9 mouse cellular contexts compared by ENCODE assay signal in genomic region chr15:73982065-73982729, GRCm38 (mm10).
DNase-seq lines count a peak whose midpoint lies in the region; ATAC-seq lines count a peak whose summit lies in the region.
"Had no signal": no experiment of that assay in that cellular context is flagged by ENCODE, and none has a peak within 500 bp of the region (broad histone marks: within the 10 kb centered on the region; RNA-seq: fewer than 3 reads in every experiment).

No protein-coding gene starts in this region.

- peak overlapping the region; percentile 59 for H3K27ac ChIP-seq in heart, embryonic 13.5 days (replicated peaks)
- H3K27ac ChIP-seq: limb, embryonic 15.5 days had no signal

- peaks cover 17% of the 10 kb centered on the region for H3K27me3 ChIP-seq in heart, embryonic 13.5 days (replicated peaks)

- no peak overlapping the region for H3K9ac ChIP-seq in heart, embryonic 13.5 days
- H3K9ac ChIP-seq: limb, embryonic 15.5 days had no signal

- H3K4me3 ChIP-seq in heart, embryonic 13.5 days: no peak overlapping the region
- H3K4me3 ChIP-seq: limb, embryonic 15.5 days had no signal

- peak overlapping the region; percentile 47 for H3K4me2 ChIP-seq in heart, embryonic 13.5 days
- H3K4me2 ChIP-seq: limb, embryonic 15.5 days had no signal

- no peaks in the 10 kb centered on the region for H3K36me3 ChIP-seq in heart, embryonic 13.5 days
- H3K36me3 ChIP-seq: limb, embryonic 15.5 days had no signal

- DNase-seq in kidney, postnatal 4 days: peak; percentile 22 to 32
- DNase-seq in kidney, adult 11 months: no peak
- DNase-seq in layer of hippocampus, postnatal 36 days: peak; percentile 81
- peak; percentile 87 for DNase-seq in right cerebral cortex, postnatal 25 days
- DNase-seq in gastrocnemius, postnatal 36 days: no peak
- DNase-seq in thymus, postnatal 0 days (ENCODE audit: low spot score): no peak
- no peak for DNase-seq in cerebellum, adult 11 months

- H3K4me1 ChIP-seq in heart, embryonic 13.5 days: peaks cover 53% of the 10 kb centered on the region
- H3K4me1 ChIP-seq: limb, embryonic 15.5 days had no signal

- no peaks in the 10 kb centered on the region for H3K9me3 ChIP-seq in heart, embryonic 13.5 days
- H3K9me3 ChIP-seq: limb, embryonic 15.5 days had no signal

- intact Hi-C loops in gastrocnemius, postnatal 36 days (cut with DNase I): no loop called here

- 21% methylated on average over 23 of the region's 23 CpGs for WGBS in heart, embryonic 13.5 days

- no peak for ATAC-seq in heart, embryonic 13.5 days (ENCODE audit: extremely low read depth, insufficient number of reproducible peaks, low FRiP score, low TSS enrichment)

Comparison
In these comparisons a context has a peak if more than half of its experiments do, and no peak if none do; other contexts are left out.
1. DNase-seq: peak in kidney, postnatal 4 days (2 of 2), layer of hippocampus, postnatal 36 days (2 of 2) and right cerebral cortex, postnatal 25 days (single experiment); none in kidney, adult 11 months (single experiment), gastrocnemius, postnatal 36 days (0 of 2), thymus, postnatal 0 days (single experiment) and cerebellum, adult 11 months (single experiment).